Mouse (Mus musculus): ENCODE results near the gene Ctnna2.

DNA sequence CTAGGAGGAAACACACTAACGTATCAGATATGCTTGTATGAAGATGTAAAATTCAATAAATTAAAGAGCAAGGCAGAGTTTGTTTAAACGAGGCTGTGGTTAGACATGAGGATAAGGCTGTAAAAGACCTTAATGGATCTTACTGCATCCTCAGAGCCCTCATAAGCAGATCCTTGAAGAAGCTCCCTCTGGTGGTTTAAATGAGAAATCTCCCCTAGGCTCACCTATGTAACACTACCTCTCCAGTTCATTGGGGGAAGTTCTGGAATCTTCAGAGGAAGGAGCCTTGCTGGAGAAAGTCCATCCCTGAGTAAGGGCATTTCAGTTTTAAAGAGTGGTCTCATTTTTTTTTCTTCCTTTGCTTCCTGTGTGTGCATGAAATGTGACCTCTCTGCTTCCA, 380.3 kb downstream of the Ctnna2 start:
- TF ChIP-seq POLR2A (IDR thresholded peaks at IDR 0.05; ENCODE audit: borderline replicate concordance, extremely low read depth, low read depth, low read length) (no peak), CTCF (IDR thresholded peaks at IDR 0.05; ENCODE audit: insufficient read depth, low read length) (no peak)

Data from lung, adult 2 months (tissue).